Mouse (Mus musculus) thymus, adult 2 months (tissue): ENCODE measurements around the gene Gpr82.

Experiments used
- CTCF ChIP-seq: fragments of 200-500 bp; IDR thresholded peaks from 2 replicates; pipeline ENCODE4 v1.5.1; 2012; ENCODE audit warnings: mild to moderate bottlenecking, control low read depth, low read length, moderate library complexity, borderline replicate concordance; ENCODE audit not compliant: control insufficient read depth, poor library complexity, insufficient read depth; ENCODE audit errors: extremely low read depth
- POLR2A ChIP-seq: fragments of 200-500 bp; IDR thresholded peaks from 2 replicates; pipeline ENCODE4 v1.6.1; 2012; ENCODE audit warnings: mild to moderate bottlenecking, low read length, control low read depth, moderate library complexity; ENCODE audit not compliant: control insufficient read depth, poor library complexity, insufficient read depth; ENCODE audit errors: extremely low read depth

DNA sequence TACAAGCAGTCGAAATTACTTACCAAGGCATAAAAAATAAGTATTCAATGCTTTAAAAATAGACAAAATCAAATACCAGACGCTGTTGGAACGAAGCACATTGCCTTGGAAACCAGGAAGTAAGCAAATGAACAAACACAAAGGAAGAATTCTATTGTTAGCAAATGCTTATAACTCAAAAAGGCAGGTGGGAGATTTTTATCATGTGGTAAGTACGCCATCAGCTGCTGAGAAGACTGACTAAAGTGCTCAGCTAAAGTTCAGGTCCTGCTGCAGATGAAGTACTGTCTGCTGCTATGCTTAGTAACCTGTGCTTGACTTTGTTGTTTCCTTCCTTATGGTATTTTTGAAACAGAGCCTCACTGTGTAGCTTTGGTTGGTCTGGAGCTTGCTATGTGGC is 42.7 kb upstream of the Gpr82 start:
- TF ChIP-seq POLR2A (no peak), CTCF (no peak)
